Mouse (Mus musculus) lung, postnatal 0 days (tissue): ENCODE data around the gene Ccdc146. TPM values are rescaled to one million over a fixed set of nuclear protein-coding genes. Genes with fewer than 3 reads are reported as not detected.

Experiments used
- ATAC-seq: fragments of 200-750 bp; cut with Nextera tagmentation; 2 replicates; pipeline ENCODE4 v1.8.0; 2017; ENCODE audit warnings: moderate library complexity
- DNase-seq: peaks from one replicate; pipeline ENCODE4 v3.0.0-alpha.2; 2016; ENCODE audit warnings: low spot score
- H3K27ac ChIP-seq: fragments of 300-500 bp; sonication (generic); 2 replicates; pipeline ENCODE4 v1.5.1; 2014; ENCODE audit warnings: antibody characterized with exemption, mild to moderate bottlenecking, low read length, mixed read lengths
- H3K27me3 ChIP-seq: fragments of 300-500 bp; sonication (generic); replicated peaks from 2 replicates; pipeline ENCODE4 v1.6.1; 2014; ENCODE audit warnings: low read length, mixed read lengths; ENCODE audit not compliant: insufficient read depth
- H3K36me3 ChIP-seq: fragments of 300-500 bp; sonication (generic); 2 replicates; pipeline ENCODE4 v1.6.1; 2014; ENCODE audit warnings: low read length, mixed read lengths; ENCODE audit not compliant: insufficient read depth
- H3K4me1 ChIP-seq: fragments of 300-500 bp; sonication (generic); 2 replicates; pipeline ENCODE4 v1.6.1; 2014; ENCODE audit warnings: antibody characterized with exemption, low read depth, low read length, mixed read lengths; ENCODE audit not compliant: insufficient read depth
- H3K4me2 ChIP-seq: fragments of 300-500 bp; sonication (generic); replicated peaks from 2 replicates; pipeline ENCODE4 v1.6.1; 2014; ENCODE audit warnings: low read depth, mild to moderate bottlenecking, low read length, moderate library complexity, mixed read lengths
- H3K4me3 ChIP-seq: fragments of 300-500 bp; sonication (generic); 2 replicates; pipeline ENCODE4 v1.5.1; 2014; ENCODE audit warnings: low read depth, low read length
- H3K9ac ChIP-seq: fragments of 300-500 bp; sonication (generic); replicated peaks from 2 replicates; pipeline ENCODE4 v1.6.1; 2014; ENCODE audit warnings: low read depth, mild to moderate bottlenecking
- H3K9me3 ChIP-seq: fragments of 300-500 bp; sonication (generic); 2 replicates; pipeline ENCODE4 v1.6.1; 2016; ENCODE audit warnings: low read length, mixed read lengths
- CTCF ChIP-seq: IDR thresholded peaks from 2 replicates; pipeline ENCODE4 v1.5.1; 2016; ENCODE audit warnings: antibody characterized with exemption, mild to moderate bottlenecking
- EP300 ChIP-seq: IDR thresholded peaks from 2 replicates; pipeline ENCODE4 v1.6.1; 2016; ENCODE audit warnings: antibody characterized with exemption, mild to moderate bottlenecking, control low read depth
- WGBS: fragments of 180-500 bp; shearing (Covaris S2); extraction: QIAGEN DNeasy Blood & Tissue Kit; methylation state at CpG from one replicate; pipeline ENCODE4 v1.1.7; 2014; 5-methylcytosine and 5-hydroxymethylcytosine counted together
- polyA plus RNA-seq: library from polyadenylated mRNA; unstranded; fragments of >200 nt; fragmentation: Nextera tagmentation; extraction: Ambion mirVana; gene quantifications from 2 replicates; pipeline ENCODE4 v1.2.1, GENCODE M21; 2015

The Ccdc146 gene
- polyA plus RNA-seq, 1 experiment from 2014 or later = 3.4 TPM

GRCm38 (mm10) chr5:21414116-21414820 is 10.2 kb downstream of the Ccdc146 start:
- Histone ChIP-seq H3K27me3 (no peaks in the 10 kb centered on the region), H3K4me2 (no peak overlapping the region), H3K36me3 (no peaks in the 10 kb centered on the region), H3K4me3 (no peak overlapping the region), H3K9me3 (no peaks in the 10 kb centered on the region), H3K4me1 (no peaks in the 10 kb centered on the region), H3K9ac (no peak overlapping the region), H3K27ac (no peak overlapping the region)
- TF ChIP-seq EP300 = no peak
- no peak for TF ChIP-seq CTCF
- no peak for ATAC-seq
- 60% methylated on average over 1 of the region's 1 CpGs for whole genome bisulfite sequencing
- DNase-seq = no peak

- TF ChIP-seq CTCF = no peak
- WGBS = 75% methylated on average over 3 of the region's 3 CpGs
- Histone ChIP-seq H3K9ac (no peak overlapping the region), H3K27me3 (no peaks in the 10 kb centered on the region), H3K4me3 (no peak overlapping the region), H3K4me2 (no peak overlapping the region), H3K9me3 (no peaks in the 10 kb centered on the region), H3K36me3 (no peaks in the 10 kb centered on the region), H3K4me1 (no peaks in the 10 kb centered on the region), H3K27ac (no peak overlapping the region)
- DNase-seq (no peak), ATAC-seq (no peak)
Measured at GRCm38 (mm10) chr5:21413322-21413721, 11.2 kb downstream of the Ccdc146 start.

DNA sequence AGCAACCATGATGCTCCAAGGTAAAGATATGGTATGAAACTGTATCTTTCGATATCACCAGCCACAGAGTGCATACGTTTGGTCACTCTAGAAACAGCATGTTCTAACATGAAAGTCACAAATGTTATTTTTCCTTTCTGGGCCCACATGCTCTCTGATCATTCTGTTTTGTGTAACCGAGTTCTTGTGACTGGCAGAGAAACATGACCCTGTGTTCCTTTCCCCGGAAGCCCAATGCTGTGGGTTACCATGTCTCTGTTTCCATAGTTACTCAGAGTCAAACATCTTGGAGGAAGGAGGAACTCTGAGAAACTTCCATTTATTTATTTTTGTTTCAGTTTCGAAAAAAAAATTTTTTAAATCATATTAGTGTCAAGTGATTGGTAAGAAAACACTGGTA is 12.4 kb downstream of the Ccdc146 start:
- no peaks in the 10 kb centered on the region for H3K4me1 ChIP-seq
- no peaks in the 10 kb centered on the region for H3K9me3 ChIP-seq
- TF ChIP-seq CTCF (no peak), EP300 (no peak)
- no peak overlapping the region for H3K4me3 ChIP-seq
- H3K36me3 ChIP-seq = no peaks in the 10 kb centered on the region
- H3K9ac ChIP-seq = no peak overlapping the region
- H3K4me2 ChIP-seq = no peak overlapping the region
- DNase-seq (no peak), ATAC-seq (no peak)
- WGBS = 52% methylated on average over 5 of the region's 5 CpGs
- no peak overlapping the region for H3K27ac ChIP-seq
- H3K27me3 ChIP-seq = no peaks in the 10 kb centered on the region

DNA sequence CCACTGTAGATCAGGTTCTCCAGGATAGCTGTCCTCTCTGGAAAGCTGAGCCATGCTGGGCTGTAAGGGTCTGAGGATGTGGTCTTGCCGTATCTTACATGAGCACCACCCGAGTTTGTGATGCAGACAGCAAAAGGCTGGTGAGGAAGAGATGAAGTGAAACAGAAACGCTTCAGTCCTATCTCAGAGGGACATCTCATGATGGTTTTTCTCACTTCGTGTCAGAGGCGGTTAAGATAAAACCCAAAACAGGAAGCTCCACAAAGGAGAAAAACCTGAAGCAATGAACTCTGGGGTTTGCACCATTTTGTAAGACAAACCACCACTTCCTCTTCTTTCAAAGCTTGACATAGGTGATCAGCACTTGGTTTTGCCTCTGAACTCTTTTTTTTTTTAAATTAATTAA is 13.2 kb downstream of the Ccdc146 start:
- no peak for TF ChIP-seq CTCF
- TF ChIP-seq EP300 = no peak
- Histone ChIP-seq H3K4me3 (no peak overlapping the region), H3K4me2 (no peak overlapping the region), H3K36me3 (no peaks in the 10 kb centered on the region), H3K27ac (no peak overlapping the region), H3K9ac (no peak overlapping the region), H3K27me3 (no peaks in the 10 kb centered on the region), H3K4me1 (no peaks in the 10 kb centered on the region), H3K9me3 (no peaks in the 10 kb centered on the region)
- peak; percentile 39 for DNase-seq
- ATAC-seq = peak; percentile 16; the same call in 1 of the 2 replicates
- WGBS = 74% methylated on average over 5 of the region's 5 CpGs

DNA sequence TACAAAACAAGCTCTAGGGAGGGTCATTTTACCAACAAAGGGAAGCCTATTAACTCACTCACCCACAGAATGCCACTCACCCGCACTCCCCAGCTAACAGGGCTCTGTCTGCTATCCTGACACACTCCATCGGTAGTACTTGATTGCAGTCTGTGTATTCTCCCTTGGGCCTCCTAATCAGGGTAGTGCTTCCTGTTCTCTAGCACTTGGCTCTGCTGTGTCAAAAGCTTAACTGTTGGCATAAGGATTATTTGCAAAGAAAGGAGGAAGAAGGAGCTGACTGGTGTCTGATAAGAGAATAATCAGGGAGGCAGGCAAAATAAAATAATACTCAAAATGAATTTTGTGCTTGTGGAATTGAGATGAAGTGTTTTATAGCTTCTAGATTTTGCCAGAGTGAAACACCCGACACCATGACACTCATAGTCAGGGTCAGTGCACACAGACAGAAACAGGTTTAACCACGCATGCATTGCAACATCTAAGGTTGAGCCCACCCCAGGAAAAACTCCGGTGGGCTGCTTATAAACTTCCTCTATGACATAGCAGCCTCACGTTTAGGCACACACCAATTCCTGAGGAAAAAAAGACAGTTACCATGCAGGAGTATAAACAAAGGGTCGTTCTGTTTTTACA is 29.2 kb downstream of the Ccdc146 start:
- peak; percentile 54 for ATAC-seq
- DNase-seq = peak; percentile 30
- 0 out of 2 replicates have a peak, but pooled peaks cover 3% of the 10 kb centered on the region for H3K4me1 ChIP-seq
- no peaks in the 10 kb centered on the region for H3K27me3 ChIP-seq
- WGBS = 12% methylated on average over 7 of the region's 7 CpGs
- no peak overlapping the region for H3K4me2 ChIP-seq
- H3K4me3 ChIP-seq = no peak overlapping the region
- H3K9ac ChIP-seq = no peak overlapping the region
- H3K27ac ChIP-seq = no peak overlapping the region
- TF ChIP-seq CTCF = no peak
- TF ChIP-seq EP300 = no peak
- no peaks in the 10 kb centered on the region for H3K36me3 ChIP-seq
- H3K9me3 ChIP-seq = no peaks in the 10 kb centered on the region

GRCm38 (mm10) chr5:21394562-21394961 is 29.9 kb downstream of the Ccdc146 start:
- no peak for TF ChIP-seq CTCF
- TF ChIP-seq EP300 = no peak
- Histone ChIP-seq H3K4me1 (0 out of 2 replicates have a peak, but pooled peaks cover 3% of the 10 kb centered on the region), H3K4me2 (no peak overlapping the region), H3K9me3 (no peaks in the 10 kb centered on the region), H3K9ac (no peak overlapping the region), H3K36me3 (no peaks in the 10 kb centered on the region), H3K4me3 (no peak overlapping the region), H3K27me3 (no peaks in the 10 kb centered on the region), H3K27ac (no peak overlapping the region)
- ATAC-seq = no peak
- WGBS = 74% methylated on average over 2 of the region's 2 CpGs
- DNase-seq = no peak
